Mouse (Mus musculus) kidney, adult 2 months (tissue): ENCODE measurements at regions not wholly inside any gene's neighbourhood (a gene's known extent, or its start where the extent isn't known, plus 50 kb on each side); places are given as distances from the start of the nearest gene placed in this dataset.

Experiments used
- CTCF ChIP-seq: fragments of 200-500 bp; conservative IDR thresholded peaks from 2 replicates; pipeline ENCODE4 v1.5.1; 2011; ENCODE audit warnings: low read depth, mild to moderate bottlenecking, control low read depth, low read length, moderate library complexity, mixed read lengths; ENCODE audit not compliant: insufficient read depth, insufficient read length
- POLR2A ChIP-seq: fragments of 200-500 bp; IDR thresholded peaks from one replicate; pipeline ENCODE4 v1.6.1; 2011; ENCODE audit warnings: low read depth, low read length, control low read depth

- TF ChIP-seq POLR2A: no peak
- no peak for TF ChIP-seq CTCF
Observed at GRCm38 (mm10) chr4:124446615-124447014, 164.0 kb downstream of the 3100002H09Rik start.
